Mouse (Mus musculus): ENCODE measurements around the gene Lpp.

DNA sequence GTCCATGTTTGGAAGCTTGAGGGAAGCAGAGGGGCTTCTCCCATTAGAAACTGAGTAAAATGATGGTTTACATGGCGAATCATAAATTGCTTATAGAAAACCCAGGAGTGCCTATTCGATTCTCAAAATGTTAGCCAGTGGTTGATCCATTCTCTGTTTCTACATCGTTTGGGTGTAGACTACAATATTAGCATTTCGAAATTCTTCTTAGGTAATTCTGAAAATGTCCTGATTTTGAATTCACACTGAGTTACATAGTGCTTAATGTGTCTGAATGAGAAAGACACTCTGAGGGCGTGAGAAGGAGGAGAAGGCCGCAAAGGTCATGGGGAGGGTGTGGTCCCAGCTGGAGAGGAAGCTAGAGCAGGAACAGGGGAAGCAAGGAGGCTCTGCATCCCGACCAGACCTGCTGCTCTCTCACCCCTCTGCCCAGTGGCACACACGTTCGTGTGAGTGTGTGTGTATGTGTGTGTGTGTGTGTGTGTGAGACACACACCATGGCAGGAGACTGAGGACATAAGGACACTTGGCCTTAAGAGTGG lies 124.3 kb downstream of the Lpp start:
- TF ChIP-seq FLI1 (IDR thresholded peaks at IDR 0.05; ENCODE audit: low read length) = no peak
- no peak for TF ChIP-seq GATA1 (IDR thresholded peaks at IDR 0.05; ENCODE audit: borderline replicate concordance, low read length)

Data from megakaryocyte, embryonic 14.5 days (primary cell).